Mouse (Mus musculus) c-Kit-negative CD71-positive TER-119-positive erythroid progenitor cells, embryonic 14.5 days (primary cell): ENCODE data around the gene Nhsl2.

Source experiments
- DNase-seq: peaks from one replicate; pipeline ENCODE4 v3.0.0-alpha.2; 2013; ENCODE audit warnings: low read depth, low spot score

The Nhsl2 gene

GRCm38 (mm10) chrX:101980586-101980985 is 131.4 kb downstream of the Nhsl2 start:
- DNase-seq, result no peak

- DNase-seq, result no peak
These were observed 132.3 kb downstream of the Nhsl2 start for GRCm38 (mm10) chrX:101981450-101981849.

GRCm38 (mm10) chrX:101983638-101984037 is 134.5 kb downstream of the Nhsl2 start:
- no peak for DNase-seq

GRCm38 (mm10) chrX:101986657-101987367 is 137.6 kb downstream of the Nhsl2 start:
- no peak for DNase-seq

GRCm38 (mm10) chrX:101993841-101994571 is 144.8 kb downstream of the Nhsl2 start:
- DNase-seq, result no peak

DNA sequence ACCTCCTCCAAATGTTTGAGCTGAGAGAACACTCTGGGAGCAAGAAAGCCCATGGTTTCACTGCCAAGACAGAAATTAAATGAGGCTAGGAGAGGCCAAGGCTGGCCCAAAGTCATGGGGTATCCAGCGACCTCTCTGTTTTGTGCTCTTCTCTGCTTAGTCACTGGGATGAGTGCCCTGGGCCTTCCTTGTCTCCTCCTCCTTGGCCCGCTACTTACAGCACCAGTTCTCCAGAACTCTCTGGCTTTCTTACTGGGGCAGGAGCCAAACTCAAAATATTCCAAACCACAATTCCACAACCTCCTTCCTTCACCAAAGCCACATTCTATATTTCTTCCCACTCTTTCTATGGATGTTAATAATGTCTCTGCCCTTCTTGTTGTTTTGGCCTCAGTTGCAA is 147.5 kb downstream of the Nhsl2 start:
- no peak for DNase-seq

DNA sequence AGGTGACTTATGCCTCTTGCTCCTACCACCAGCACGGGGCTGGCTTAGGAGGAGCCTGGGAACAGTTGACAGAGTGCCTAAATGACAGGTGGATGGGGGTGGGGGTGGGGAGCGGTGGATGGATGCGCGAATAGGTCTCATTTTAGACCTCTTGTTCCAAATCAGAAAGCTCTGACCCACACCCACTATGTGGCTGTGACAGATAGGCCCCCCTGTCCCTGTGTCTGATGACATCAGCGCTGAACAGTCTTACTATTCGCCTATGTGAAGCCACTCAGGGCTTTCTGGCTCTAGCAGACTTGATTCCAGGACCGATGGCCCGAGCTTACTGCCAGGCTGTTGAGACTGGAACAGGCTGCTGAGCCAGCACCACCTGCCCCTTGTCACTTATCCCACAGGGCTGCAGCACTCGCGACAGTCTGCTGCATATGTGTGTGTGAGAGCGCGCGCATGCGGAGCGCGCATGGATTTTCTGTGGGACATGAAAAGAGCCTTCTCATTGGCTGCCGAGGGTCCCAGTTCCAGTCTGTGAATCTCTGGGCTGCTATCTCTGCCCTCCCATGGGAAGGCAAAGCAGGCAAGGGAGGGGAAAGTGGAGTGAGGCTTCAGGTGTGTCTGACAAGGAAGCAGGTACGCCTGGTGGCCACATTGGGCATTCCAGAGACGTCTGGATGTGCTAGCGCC is 154.6 kb downstream of the Nhsl2 start:
- DNase-seq, result no peak

DNA sequence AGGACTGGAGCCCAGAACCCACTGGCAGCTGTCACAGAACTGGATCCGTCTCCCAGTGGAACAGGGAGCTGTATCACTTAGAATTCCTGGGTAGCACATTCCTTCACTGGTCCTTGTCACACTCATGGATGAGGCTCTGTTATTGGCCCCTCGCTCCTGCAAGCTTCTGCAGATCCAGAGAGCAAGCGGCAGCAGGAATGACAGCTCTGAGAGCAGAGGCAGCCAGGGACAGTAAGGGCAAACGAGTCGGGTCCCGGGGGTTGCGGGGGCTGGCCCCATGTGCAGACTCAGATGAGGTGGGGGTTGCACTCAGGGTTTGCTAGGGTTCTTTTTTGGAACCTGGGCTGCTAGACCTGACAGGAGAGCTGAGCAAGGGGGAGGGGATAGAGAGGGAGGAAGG is 155.2 kb downstream of the Nhsl2 start:
- DNase-seq, result no peak

DNA sequence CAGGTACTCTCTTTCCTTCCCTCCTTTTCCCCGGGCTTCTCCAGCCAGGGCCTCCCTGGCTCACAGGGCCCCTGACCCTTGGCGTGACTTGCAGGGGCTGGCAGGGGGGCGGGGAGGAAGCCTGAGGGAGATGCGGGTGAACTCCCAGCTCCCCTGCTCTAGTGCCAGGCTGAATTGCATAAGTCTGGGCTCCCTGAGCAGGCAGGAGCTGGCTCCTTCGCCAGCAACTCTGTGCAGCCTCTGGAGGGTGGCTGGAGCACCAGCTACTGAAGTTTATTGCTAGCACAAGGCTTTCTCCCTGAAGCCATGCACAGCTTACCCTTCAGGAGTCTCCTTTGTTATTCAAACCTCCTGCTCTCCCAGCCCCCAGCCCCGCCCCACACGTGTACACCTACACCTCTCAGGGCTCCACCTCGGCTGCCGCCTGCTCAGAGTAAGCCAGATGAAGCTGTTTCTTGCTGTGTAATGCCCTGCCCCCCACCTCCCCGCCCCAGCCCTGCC is 156.0 kb downstream of the Nhsl2 start:
- no peak for DNase-seq

GRCm38 (mm10) chrX:102007935-102008334 is 158.8 kb downstream of the Nhsl2 start:
- DNase-seq, result no peak

- no peak for DNase-seq
These were observed 168.2 kb downstream of the Nhsl2 start for GRCm38 (mm10) chrX:102017213-102017923.

DNA sequence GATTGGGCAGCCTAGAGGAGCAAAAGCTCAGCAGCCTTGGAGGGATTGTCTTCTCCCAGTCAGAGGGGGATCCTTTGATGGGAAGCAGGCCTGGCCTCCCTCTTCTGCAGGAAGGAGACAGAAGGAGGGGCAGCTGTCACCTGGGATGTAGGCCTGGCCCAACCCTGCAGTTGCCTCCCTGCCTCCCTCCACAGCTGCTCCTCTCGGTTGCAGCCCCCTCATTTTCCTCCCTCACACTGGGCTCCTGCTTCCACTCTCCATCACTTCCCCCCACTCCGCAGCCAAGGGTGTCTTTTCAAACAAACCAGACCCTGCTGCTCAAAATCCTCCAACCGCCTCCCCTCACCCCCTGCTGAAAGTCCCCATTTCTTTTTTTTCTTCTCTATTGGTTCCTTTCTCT is 169.7 kb downstream of the Nhsl2 start:
- DNase-seq, result no peak

- DNase-seq, result no peak
These were observed 170.5 kb downstream of the Nhsl2 start for GRCm38 (mm10) chrX:102019471-102020240.

DNA sequence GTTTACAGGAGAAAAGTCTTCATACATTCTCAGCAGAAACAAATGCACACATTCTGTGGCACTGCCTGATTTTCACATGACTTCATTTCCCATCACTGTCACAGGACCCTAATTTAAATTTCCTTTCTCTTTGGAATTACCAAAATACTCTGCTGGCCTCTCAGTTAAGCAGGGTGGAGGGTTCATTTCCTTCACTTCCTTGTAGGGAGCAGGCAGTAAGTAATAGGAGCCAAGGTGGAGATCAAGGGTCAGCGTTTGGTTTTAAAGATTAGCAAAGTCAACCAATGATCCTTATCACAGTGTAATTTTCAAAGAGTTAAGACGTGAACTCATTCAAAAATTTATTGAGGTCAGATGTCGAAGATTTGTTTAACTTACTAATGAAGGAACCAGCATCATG is 175.8 kb downstream of the Nhsl2 start:
- no peak for DNase-seq

DNA sequence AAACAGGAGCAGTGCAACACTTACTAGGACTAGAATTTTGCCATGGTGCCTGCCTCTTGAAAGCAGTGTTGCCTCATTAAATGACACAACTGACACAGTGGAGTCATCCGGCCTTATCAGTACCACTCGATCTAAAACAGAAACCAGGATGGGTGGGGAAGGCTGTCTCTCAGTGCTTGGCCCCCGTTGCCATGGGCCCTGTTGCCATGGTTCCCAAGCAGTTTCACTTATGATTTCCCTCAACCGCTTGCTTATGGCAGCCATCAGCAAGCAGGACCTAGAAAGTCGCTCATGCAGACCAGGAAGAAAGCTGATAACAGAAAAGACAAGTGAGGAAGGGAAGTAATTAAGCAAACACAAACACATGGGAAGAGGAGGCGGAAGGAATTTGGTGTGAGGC is 182.7 kb downstream of the Nhsl2 start:
- no peak for DNase-seq

- DNase-seq, result no peak
These were observed 183.2 kb downstream of the Nhsl2 start for GRCm38 (mm10) chrX:102032431-102032830.

DNA sequence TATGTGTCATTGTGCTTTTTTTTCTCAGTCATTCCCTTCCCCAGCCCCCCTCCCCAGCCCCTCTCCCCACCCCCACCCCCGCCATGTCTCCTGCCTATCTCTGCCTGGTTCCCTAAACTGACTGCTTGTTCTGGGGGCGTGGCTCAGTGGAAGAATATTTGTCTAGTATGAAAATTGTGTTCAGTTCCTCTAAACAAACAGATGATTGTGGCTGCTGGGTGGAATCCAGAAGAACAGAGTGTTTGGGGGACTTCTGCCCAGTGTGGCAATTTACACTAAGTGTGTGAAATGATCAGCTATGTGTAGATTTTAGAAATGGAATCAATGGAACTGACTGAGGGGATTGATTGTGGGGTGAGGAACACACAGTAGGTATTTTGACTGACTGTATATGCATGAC is 184.4 kb downstream of the Nhsl2 start:
- no peak for DNase-seq

DNA sequence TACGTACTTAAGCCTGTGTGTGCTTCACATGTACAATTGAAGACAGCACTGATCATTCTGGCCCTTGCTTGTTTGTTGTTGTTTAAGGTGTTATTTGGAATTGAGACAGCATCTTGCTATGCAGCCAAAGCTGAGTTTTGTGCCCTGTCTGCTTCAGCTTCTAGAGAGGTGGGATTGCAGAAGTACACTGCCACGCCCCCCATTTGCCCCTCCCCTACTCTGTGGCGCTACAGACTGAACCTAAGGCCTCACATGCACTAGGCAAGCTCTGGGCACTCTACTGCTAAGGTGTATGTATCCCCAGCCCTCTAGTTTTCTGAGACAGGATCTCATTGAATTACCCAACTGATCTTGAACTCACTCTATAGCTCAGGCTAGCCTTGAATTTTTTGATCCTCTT is 186.5 kb downstream of the Nhsl2 start:
- DNase-seq, result no peak

DNA sequence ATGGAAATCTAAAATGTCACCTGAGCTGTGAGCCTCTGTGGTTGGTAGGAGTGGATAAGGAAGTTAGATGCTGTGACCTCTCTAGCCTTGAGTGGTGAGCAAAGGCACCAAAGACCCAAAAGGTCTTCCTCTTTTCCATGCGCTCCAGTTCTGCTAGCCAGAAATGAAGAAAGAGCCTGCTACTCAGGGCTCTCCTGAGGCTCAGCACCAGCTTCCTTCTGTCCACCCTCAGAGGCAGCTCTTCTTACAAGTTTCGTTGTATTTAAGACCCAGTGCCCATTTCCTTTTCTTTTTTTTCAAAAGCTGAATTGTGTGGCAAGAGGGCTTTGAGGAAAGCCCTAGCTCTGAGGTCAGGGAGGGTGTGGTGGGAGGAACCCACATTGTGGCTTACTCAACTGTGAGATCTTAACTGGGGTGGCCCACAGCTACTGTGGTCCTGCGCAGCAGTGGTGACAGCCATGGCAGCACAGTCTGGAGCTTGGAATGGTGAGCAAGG is 187.7 kb downstream of the Nhsl2 start:
- DNase-seq, result no peak

GRCm38 (mm10) chrX:102037506-102037905 is 188.3 kb downstream of the Nhsl2 start:
- no peak for DNase-seq

DNA sequence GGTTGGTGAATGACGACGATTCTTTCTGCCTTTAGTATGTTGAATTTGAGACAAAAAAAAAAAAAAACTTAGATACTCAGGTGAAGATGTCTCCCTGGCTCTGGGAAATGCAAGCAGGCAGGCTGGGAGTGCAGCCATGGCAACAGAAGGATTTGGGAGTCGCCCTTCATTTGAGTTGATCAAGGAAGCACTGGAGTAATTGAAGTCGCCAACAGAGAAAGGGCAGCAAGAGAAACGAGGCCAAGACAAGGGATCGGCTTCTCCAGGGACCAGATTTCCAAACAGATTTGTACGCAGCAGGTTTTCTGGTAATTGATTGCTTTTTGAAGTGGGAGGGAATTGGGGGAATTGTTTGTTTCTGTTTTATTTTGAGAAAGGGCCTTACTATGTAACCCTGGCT is 192.4 kb downstream of the Nhsl2 start:
- DNase-seq, result no peak
